Mouse (Mus musculus) ES-Bruce4 (cell line): Measurements from ENCODE around the gene Ccdc73. TPM values are rescaled to one million over a fixed set of nuclear protein-coding genes. Genes with fewer than 3 reads are reported as not detected.
"Not testable (repeated sequence)": the region's sequence is repeated elsewhere in the genome, so short reads cannot be mapped to it uniquely, and the experiment has no call there.

Experiments used
- H3K27ac ChIP-seq: 2 replicates; pipeline ENCODE4 v1.5.1; 2012; ENCODE audit warnings: low read length, inconsistent platforms; ENCODE audit not compliant: insufficient read depth
- H3K27me3 ChIP-seq: 2 replicates; pipeline ENCODE4 v1.6.1; 2012; ENCODE audit warnings: mild to moderate bottlenecking, low read length, inconsistent platforms; ENCODE audit not compliant: control insufficient read depth, poor library complexity, insufficient read depth, severe bottlenecking
- H3K36me3 ChIP-seq: 2 replicates; pipeline ENCODE4 v1.6.1; 2012; ENCODE audit warnings: inconsistent platforms, mild to moderate bottlenecking, low read length, moderate library complexity; ENCODE audit not compliant: control insufficient read depth, poor library complexity, insufficient read depth, severe bottlenecking
- H3K4me1 ChIP-seq: one replicate; pipeline ENCODE4 v1.8.1; 2011; ENCODE audit warnings: low read length; ENCODE audit not compliant: control insufficient read depth, insufficient read depth
- H3K4me3 ChIP-seq: 2 replicates; pipeline ENCODE4 v1.5.1; 2011; ENCODE audit warnings: low read depth, mild to moderate bottlenecking, low read length
- H3K9ac ChIP-seq: 2 replicates; pipeline ENCODE4 v1.6.1; 2012; ENCODE audit warnings: low read depth, mild to moderate bottlenecking, inconsistent platforms; ENCODE audit not compliant: poor library complexity, severe bottlenecking
- H3K9me3 ChIP-seq: replicated peaks from 2 replicates; pipeline ENCODE4 v1.6.1; 2012; ENCODE audit warnings: mild to moderate bottlenecking, low read length, inconsistent platforms; ENCODE audit not compliant: control insufficient read depth, poor library complexity, insufficient read depth, severe bottlenecking
- CTCF ChIP-seq: IDR thresholded peaks from one replicate; pipeline ENCODE4 v1.8.1; 2011; ENCODE audit warnings: low read depth, low read length
- EP300 ChIP-seq: IDR thresholded peaks from 2 replicates; pipeline ENCODE4 v1.6.1; 2011; ENCODE audit warnings: low read depth, low read length; ENCODE audit not compliant: insufficient read depth
- POLR2A ChIP-seq: IDR thresholded peaks from one replicate; pipeline ENCODE4 v1.8.1; 2011; ENCODE audit warnings: low read length; ENCODE audit not compliant: insufficient read depth
- polyA plus RNA-seq: library from polyadenylated mRNA; stranded (reverse); fragments of >200 nt; gene quantifications from 2 replicates; pipeline ENCODE4 v1.2.4, GENCODE M21; 2011; ENCODE audit warnings: low read depth; ENCODE audit not compliant: missing spikeins, insufficient read depth, insufficient read length

Gene Ccdc73
- polyA plus RNA-seq, 1 experiment, result 5.9 TPM

DNA sequence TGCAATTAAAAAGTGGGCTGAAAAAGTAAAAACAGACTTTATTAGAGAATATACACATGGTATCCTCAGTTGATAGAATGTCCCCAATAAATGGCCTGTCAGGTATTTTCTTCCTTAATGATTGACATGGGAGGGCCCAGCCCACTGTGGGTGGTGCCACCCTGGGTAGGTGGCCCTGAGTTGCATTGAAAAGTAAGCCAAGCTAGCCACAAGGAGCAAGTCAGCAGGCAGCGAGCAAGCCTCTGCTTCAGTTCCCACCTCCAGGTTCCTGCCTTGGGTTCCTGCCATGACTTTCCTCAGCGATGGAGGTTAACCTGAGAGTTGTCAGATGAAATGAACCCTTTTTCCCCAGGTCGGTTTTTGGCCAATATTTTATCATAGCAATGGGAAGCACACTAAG, 150.2 kb downstream of the Ccdc73 start:
- peaks cover 11% of the 10 kb centered on the region for H3K36me3 ChIP-seq
- no peak overlapping the region for H3K9ac ChIP-seq
- H3K4me3 ChIP-seq, result no peak overlapping the region
- no peak for TF ChIP-seq EP300
- TF ChIP-seq CTCF, result no peak
- TF ChIP-seq POLR2A, result no peak
- H3K27me3 ChIP-seq, result no peaks in the 10 kb centered on the region
- H3K27ac ChIP-seq, result no peak overlapping the region
- peaks cover 1% of the 10 kb centered on the region for H3K4me1 ChIP-seq
- no peaks in the 10 kb centered on the region for H3K9me3 ChIP-seq

DNA sequence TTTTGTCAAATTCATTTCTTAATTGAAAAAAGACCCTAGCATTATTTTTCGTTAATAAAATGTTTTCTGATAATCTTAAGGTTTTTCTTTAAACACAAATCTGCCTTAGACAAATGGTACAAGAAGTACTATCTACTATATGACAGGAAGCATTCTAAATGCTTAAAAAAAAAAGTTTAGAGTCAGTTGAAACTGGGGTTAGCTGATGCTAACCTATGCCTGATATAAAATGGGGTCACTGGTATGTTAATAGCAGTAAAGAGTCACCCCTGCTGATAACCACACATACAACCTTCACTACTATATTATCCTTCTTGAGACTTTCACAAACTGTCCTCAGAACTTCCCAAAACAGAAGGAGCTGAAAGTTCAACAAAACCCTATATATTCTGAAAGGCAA, 151.9 kb downstream of the Ccdc73 start:
- H3K4me1 ChIP-seq, result peaks cover 1% of the 10 kb centered on the region
- TF ChIP-seq CTCF, result no peak
- TF ChIP-seq POLR2A, result no peak
- TF ChIP-seq EP300, result no peak
- H3K4me3 ChIP-seq, result no peak overlapping the region
- H3K9me3 ChIP-seq, result no peaks in the 10 kb centered on the region
- no peak overlapping the region for H3K27ac ChIP-seq
- H3K27me3 ChIP-seq, result no peaks in the 10 kb centered on the region
- H3K9ac ChIP-seq, result no peak overlapping the region
- no peaks in the 10 kb centered on the region for H3K36me3 ChIP-seq

DNA sequence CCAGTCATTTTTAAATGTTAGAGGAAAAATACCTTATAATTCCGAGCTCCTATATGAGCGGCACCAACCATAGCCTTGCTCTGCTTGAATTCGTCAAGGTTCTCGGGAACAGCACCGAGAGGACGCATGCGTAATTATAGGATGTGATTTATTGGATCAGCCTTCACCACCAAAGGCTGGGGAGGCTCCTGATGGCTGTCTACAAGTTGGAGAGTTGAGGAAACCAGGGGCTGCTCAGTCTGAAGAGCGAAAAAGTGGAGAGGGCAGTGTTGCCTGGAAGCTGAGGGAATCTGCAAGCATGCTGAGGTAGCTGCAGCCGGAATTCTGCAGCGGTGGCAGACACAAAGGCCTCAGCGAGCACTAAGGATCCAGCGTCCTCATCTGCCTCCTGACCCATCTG, 153.7 kb downstream of the Ccdc73 start:
- no peak overlapping the region for H3K27ac ChIP-seq
- H3K9ac ChIP-seq, result no peak overlapping the region
- H3K27me3 ChIP-seq, result no peaks in the 10 kb centered on the region
- H3K4me1 ChIP-seq, result no peaks in the 10 kb centered on the region
- no peaks in the 10 kb centered on the region for H3K36me3 ChIP-seq
- no peaks in the 10 kb centered on the region for H3K9me3 ChIP-seq
- no peak overlapping the region for H3K4me3 ChIP-seq
- no peak for TF ChIP-seq CTCF
- no peak for TF ChIP-seq EP300
- no peak for TF ChIP-seq POLR2A

DNA sequence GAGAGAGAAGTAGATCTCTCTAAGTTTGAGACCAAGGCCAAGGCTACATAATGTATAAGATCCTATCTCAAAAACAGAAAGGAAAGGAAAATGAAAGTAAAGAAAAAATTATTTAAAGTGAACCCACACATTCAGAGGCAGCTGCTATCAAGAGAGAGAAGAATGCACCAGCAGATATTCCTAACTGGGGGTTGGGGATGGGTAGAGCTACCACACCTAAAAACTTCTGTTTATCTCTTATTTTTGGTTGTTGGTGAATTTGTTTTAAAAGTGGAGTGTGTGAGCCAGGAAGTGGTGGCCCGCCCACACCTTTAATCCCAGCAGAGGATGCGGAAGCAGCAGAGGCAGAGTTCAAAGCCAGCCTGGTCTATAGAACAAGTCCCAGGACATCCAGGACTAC, 154.2 kb downstream of the Ccdc73 start:
- no peaks in the 10 kb centered on the region for H3K36me3 ChIP-seq
- H3K27me3 ChIP-seq, result no peaks in the 10 kb centered on the region
- no peak overlapping the region for H3K27ac ChIP-seq
- no peaks in the 10 kb centered on the region for H3K9me3 ChIP-seq
- no peak overlapping the region for H3K4me3 ChIP-seq
- H3K4me1 ChIP-seq, result no peaks in the 10 kb centered on the region
- TF ChIP-seq POLR2A, result no peak
- TF ChIP-seq EP300, result no peak
- TF ChIP-seq CTCF, result no peak
- no peak overlapping the region for H3K9ac ChIP-seq

DNA sequence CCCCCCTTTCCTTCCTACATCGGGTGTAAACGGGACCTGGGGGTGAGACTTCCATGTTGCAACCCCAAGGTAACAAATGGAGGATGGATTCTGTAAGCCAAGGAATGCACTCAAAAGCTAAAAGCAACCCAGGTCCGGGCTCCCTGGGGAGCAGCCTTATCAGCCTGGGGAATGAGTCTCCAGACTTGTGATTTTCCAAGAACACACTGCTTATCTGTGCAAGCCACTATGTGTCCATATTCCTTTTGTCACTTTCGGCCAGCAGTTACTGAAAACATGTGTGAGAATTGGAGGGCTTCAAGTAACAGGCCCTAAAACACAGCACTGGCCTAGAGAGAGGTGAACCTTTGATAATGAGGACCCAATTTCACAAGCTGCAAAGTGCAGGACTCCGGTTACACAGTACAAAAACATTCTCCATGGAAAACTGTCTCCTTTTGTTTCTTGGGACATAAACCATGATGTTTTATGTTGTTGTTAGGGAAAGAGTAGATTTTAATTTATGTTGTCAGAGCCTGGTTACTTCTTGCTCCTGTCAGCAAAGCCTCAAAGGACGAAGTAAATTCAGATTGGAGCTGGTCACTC, 155.5 kb downstream of the Ccdc73 start:
- no peak overlapping the region for H3K27ac ChIP-seq
- H3K9ac ChIP-seq, result no peak overlapping the region

DNA sequence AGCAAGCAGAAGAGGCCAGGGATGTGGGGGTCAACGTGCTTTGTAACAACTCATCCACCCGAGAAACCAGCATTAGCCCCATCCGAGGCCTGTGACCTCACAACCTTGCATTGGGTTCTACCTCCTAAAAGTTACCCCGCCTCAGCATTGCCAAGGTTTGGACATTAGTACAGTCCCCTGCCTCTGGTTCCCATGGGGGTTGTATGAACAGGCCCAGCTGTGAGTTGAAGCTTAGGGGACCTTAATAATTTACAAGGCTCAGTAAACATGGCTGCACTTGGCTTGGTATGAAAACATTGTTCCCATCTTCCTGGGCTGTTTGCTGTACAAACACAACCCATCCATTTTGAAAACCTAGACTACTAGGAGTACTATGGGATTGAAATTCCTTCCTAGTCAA, 156.2 kb downstream of the Ccdc73 start:
- H3K4me1 ChIP-seq, result no peaks in the 10 kb centered on the region
- H3K27ac ChIP-seq, result no peak overlapping the region
- H3K9ac ChIP-seq, result no peak overlapping the region
- TF ChIP-seq EP300 (no peak), POLR2A (no peak), CTCF (no peak)
- H3K36me3 ChIP-seq, result no peaks in the 10 kb centered on the region
- H3K9me3 ChIP-seq, result no peaks in the 10 kb centered on the region
- H3K4me3 ChIP-seq, result no peak overlapping the region
- no peaks in the 10 kb centered on the region for H3K27me3 ChIP-seq

More for the DNA sequence above, 155.5 kb downstream of the Ccdc73 start:
- Histone ChIP-seq H3K4me1 (no peaks in the 10 kb centered on the region), H3K4me3 (no peak overlapping the region), H3K36me3 (no peaks in the 10 kb centered on the region), H3K9me3 (no peaks in the 10 kb centered on the region), H3K27me3 (no peaks in the 10 kb centered on the region)
- TF ChIP-seq POLR2A, result no peak

DNA sequence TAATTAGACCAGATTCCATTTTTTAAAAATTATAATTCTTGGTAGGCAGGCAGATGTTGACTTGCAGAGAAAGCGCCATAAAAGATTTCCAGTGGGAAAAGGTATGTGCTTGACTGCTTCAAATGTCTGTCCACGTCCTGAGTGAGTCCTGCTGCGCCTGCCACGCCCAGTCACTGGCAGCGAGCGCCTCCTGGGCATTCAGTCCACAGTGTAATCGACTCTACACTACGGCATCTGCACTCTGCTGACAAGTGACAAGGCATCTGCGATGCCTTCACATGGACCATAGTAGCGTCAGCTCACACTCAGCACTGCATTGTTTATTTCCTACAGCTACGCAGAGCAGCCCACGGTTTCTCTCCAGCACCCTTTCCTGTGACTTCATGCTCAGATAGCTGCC, 158.0 kb downstream of the Ccdc73 start:
- H3K9me3 ChIP-seq, H3K36me3 ChIP-seq, H3K9ac ChIP-seq, H3K27me3 ChIP-seq, H3K4me3 ChIP-seq, H3K4me1 ChIP-seq, H3K27ac ChIP-seq: not testable (repeated sequence)
